Mouse (Mus musculus) brain, adult 2 months (tissue): Measurements from ENCODE around the gene Agxt.

ENCODE experiments used
- DNase-seq: peaks from one replicate; pipeline ENCODE4 v3.0.0; 2011; ENCODE audit warnings: low read depth, low spot score

Gene Agxt

DNA sequence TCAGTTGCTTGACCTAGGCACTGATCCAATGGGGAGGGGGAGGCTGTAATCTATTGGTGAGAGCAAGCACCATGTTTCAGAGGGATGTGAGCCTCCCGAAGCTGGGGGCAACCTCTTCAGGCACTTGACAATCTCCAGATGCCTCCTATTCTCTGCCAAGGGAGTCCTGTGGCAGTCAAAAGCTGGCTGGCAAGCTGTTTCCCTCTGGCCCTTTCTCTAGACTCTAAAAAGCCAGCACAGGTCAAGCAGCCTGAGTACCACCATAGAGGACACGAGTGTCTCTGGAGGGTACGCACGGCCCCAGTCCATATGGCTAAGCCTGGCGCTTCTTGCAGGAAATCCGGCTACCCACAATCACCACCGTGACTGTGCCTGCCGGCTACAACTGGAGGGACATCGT, 9.1 kb downstream of the Agxt start:
- no peak for DNase-seq

GRCm38 (mm10) chr1:93150907-93151661, 16.0 kb downstream of the Agxt start:
- DNase-seq, result no peak

DNA sequence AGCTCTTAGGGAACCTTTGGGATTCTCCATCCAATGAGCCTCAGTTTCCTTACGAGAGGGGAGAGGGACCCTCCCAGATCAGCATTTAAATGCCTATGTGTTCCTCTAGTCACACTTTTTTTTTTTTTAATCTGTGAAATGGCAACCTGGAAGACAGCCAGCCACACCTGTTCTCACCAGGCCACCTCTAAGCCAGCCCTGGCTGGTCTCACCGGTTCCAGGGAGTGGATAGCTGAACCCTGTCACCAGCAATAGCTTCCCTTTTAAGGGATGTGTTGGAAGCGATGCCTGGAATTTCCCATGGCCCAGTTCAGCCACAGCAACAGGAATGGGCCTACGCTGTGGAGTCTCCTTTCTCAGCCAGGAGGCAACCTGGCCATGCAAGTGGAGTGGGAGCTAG, 22.5 kb downstream of the Agxt start:
- no peak for DNase-seq

DNA sequence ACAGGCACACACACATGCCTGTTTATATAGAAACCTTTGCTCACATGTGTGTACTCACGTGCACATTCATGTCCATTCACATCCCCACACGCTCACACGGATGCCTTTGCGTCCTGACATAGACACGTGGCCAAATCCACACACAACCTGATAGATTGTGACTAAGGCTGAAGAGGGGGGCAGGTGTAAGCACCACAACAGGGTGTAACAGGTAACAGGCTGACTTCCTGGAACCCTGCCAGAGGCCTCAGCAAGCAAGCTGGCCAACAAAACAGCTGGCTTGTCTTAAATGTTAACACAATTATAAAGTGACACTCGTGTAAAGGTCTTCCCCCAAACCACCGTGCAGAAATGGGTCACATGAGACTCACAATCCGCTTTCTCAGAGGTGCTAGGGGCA, 23.9 kb downstream of the Agxt start:
- DNase-seq, result no peak

GRCm38 (mm10) chr1:93159566-93160500, 24.8 kb downstream of the Agxt start:
- peak; percentile 31 for DNase-seq

DNA sequence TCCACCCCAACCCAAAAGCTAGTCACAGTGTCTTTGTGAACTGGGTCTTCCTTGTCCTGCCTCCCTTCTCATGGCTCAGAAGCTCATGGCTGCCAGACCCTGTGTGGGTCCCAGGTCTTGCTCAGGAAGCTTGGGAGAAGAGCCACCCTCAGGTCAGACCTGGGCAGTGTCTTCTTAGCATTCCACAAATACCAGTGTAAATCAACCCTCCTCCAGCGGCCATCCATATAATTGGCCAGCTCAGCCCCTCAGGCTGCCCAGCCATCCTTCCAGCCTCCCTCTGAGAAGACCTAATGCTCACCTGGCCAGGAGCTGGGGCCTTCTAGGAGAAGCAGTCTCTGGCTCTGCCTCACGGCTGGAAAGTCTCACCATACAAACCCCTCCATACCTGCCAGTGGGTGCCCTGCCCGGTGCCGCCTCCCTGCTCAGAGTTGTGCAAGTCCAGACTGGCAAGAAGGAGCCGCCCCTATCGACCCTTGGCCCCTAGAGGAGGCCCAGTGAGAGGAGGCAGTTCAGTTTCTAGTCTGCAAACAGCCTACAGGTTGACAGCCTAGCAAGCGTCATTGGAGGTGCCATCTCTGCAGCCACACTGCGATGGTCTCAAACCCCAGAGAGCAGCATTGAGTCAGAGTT, 25.6 kb downstream of the Agxt start, which contains the start of gene 2310007B03Rik:
TSS of gene 2310007B03Rik (minus strand) at position 448 of the 633 bp plus-strand sequence.
- DNase-seq, result no peak

- DNase-seq, result no peak
Observed at GRCm38 (mm10) chr1:93161350-93161749, 26.3 kb downstream of the Agxt start.

DNA sequence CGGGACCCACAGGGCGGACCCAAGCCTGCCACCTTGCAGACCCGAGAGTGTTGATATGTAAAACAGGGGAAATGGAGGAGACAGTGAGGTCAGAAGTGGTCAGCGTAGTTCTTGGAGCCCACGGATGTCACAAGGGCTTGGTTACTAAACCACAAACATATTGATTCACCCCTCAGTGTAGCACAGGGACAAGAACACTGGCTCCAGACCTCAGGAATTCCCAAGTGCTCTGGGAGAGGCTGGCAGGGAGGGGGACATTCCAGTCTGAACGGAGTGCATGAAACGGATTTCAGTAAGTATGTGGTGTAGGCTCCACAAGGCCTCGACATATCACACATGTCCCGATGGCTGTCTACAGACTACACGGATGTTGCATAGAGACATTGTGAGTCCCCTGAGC, 26.9 kb downstream of the Agxt start:
- no peak for DNase-seq

GRCm38 (mm10) chr1:93162588-93162987, 27.5 kb downstream of the Agxt start:
- no peak for DNase-seq

DNA sequence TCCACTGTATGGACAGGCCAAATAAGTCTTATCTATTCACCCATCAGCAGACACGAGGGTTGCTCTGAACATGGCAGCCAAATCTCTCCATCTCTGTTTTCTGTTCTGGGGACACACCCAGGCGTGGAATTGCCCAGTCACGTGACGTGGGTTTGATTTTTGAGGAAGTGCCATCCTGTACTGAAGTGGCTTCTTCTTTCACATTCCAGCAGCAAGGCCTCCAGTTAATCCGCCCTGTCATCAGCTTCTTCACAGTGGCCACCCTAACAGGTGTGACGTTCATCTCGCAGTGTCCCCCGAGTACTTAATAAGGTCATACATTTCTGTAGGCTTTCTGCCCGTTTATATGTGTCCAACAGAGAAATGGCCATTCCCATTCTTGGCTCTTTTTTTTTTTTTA, 30.4 kb downstream of the Agxt start:
- DNase-seq, result no peak

GRCm38 (mm10) chr1:93166346-93167079, 31.5 kb downstream of the Agxt start:
- DNase-seq, result no peak

- DNase-seq, result no peak
Observed at GRCm38 (mm10) chr1:93168295-93168775, 33.3 kb downstream of the Agxt start, which contains the start of gene Crocc2. Gene Crocc2 (plus strand): TSS chr1:93168725.

- DNase-seq, result peak; percentile 64
Observed at GRCm38 (mm10) chr1:93173665-93174064, 38.6 kb downstream of the Agxt start.

GRCm38 (mm10) chr1:93174399-93174798, 39.4 kb downstream of the Agxt start:
- DNase-seq, result peak; percentile 89

- DNase-seq, result no peak
Observed at GRCm38 (mm10) chr1:93175849-93176248, 40.8 kb downstream of the Agxt start.

DNA sequence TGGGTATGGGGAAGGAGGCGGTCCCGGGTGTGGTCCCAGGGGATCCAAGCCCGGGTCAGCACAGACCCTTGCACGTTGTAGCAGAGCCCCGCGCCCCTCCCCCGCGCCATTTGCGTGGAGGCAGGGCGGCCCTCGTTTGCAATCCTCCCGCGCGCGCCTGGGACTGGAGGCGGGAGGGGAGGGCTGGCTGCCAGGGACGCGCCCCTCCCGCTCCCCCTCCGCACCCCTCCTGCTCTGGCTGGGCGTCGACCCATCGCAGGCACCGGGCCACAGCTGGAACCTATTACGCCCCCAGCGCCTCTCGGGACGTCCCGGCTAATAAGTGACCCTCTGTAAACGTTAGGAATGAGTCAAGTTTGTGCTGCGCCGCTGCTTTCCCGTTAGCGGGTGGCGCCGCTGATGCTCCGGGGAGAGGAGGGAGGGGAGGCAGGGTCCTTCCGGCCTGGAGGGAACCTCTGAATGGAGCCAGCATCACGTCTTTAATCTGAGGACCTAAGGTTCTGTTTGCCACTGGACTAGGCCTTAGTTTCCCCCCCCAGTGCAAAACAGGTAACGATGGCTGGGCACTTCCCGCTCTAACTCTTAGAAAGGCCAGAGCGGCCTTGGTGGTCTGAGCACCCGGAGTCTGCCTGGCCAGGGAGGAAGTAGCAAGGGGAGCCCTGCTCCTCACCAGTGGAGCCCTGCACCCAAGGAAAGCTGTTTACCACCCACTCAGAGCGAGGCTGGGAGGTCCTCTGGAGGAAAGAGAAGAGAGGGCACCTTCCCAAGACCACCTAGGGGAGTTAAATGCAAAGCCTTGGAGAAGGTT, 41.7 kb downstream of the Agxt start:
- peak; percentile 66 for DNase-seq

- no peak for DNase-seq
Observed at GRCm38 (mm10) chr1:93182281-93182680, 47.2 kb downstream of the Agxt start.

- DNase-seq, result peak; percentile 78
Observed at GRCm38 (mm10) chr1:93184071-93184828, 49.2 kb downstream of the Agxt start.

- no peak for DNase-seq
Observed at GRCm38 (mm10) chr1:93190726-93191305, 55.8 kb downstream of the Agxt start.
